Mouse (Mus musculus) liver, embryonic 12.5 days (tissue): ENCODE measurements around the gene Sh3gl2. TPM values are rescaled to one million over a fixed set of nuclear protein-coding genes. Genes with fewer than 3 reads are reported as not detected.

ENCODE experiments used
- ATAC-seq: fragments of 200-750 bp; cut with Nextera tagmentation; 2 replicates; pipeline ENCODE4 v1.8.0; 2017; ENCODE audit warnings: moderate number of reproducible peaks, mild to moderate bottlenecking, moderate library complexity
- H3K27ac ChIP-seq: fragments of 300-500 bp; sonication (generic); 2 replicates; pipeline ENCODE4 v1.5.1; 2016; ENCODE audit warnings: mild to moderate bottlenecking
- H3K27me3 ChIP-seq: fragments of 300-500 bp; sonication (generic); replicated peaks from 2 replicates; pipeline ENCODE4 v1.6.1; 2016; ENCODE audit warnings: mild to moderate bottlenecking, moderate library complexity
- H3K36me3 ChIP-seq: fragments of 300-500 bp; sonication (generic); 2 replicates; pipeline ENCODE4 v1.6.1; 2016; ENCODE audit warnings: mild to moderate bottlenecking, moderate library complexity
- H3K4me1 ChIP-seq: fragments of 300-500 bp; sonication (generic); 2 replicates; pipeline ENCODE4 v1.6.1; 2016
- H3K4me2 ChIP-seq: fragments of 300-500 bp; sonication (generic); 2 replicates; pipeline ENCODE4 v1.6.1; 2016; ENCODE audit warnings: mild to moderate bottlenecking, moderate library complexity
- H3K4me3 ChIP-seq: fragments of 300-500 bp; sonication (generic); 2 replicates; pipeline ENCODE4 v1.5.1; 2016; ENCODE audit warnings: mild to moderate bottlenecking, moderate library complexity
- H3K9ac ChIP-seq: fragments of 300-500 bp; sonication (generic); 2 replicates; pipeline ENCODE4 v1.6.1; 2016; ENCODE audit warnings: mild to moderate bottlenecking, moderate library complexity
- H3K9me3 ChIP-seq: fragments of 300-500 bp; sonication (generic); replicated peaks from 2 replicates; pipeline ENCODE4 v1.6.1; 2016; ENCODE audit warnings: mild to moderate bottlenecking, moderate library complexity
- WGBS: fragments of 180-500 bp; shearing (Covaris S2); methylation state at CpG from one replicate; pipeline ENCODE4 v1.1.7; 2016; ENCODE audit not compliant: insufficient replicate concordance; 5-methylcytosine and 5-hydroxymethylcytosine counted together
- polyA plus RNA-seq: library from polyadenylated mRNA; unstranded; fragments of >200 nt; fragmentation: Nextera tagmentation; extraction: Ambion mirVana; gene quantifications from 2 replicates; pipeline ENCODE4 v1.2.1, GENCODE M21; 2016

Gene Sh3gl2
- polyA plus RNA-seq, 1 experiment from 2014 or later, result 0.17 TPM

DNA sequence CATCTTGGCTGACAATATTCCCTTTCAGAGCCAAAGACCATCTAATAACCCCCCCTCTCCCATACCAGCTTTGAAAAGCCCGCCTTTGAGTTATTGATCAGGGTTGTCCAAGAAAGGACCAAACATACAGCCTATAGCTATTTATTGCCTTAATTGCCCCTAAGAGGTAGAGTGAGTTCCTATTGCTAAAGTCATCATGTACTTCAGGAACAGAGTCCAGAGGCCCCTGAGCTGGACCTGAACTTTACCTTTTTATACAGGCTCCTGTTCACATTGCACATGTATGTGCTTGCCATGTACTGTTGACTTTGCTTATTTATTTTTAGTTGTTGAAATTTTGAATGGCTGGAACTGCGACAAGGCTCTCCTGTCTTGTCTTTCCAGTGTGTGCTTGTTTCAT, 37.6 kb downstream of the Sh3gl2 start:
- Histone ChIP-seq H3K36me3 (no peaks in the 10 kb centered on the region), H3K27me3 (no peaks in the 10 kb centered on the region), H3K4me1 (no peaks in the 10 kb centered on the region), H3K4me3 (no peak overlapping the region), H3K4me2 (no peak overlapping the region), H3K27ac (no peak overlapping the region), H3K9me3 (no peaks in the 10 kb centered on the region), H3K9ac (no peak overlapping the region)
- 67% methylated on average over 2 of the region's 2 CpGs for WGBS
- no peak for ATAC-seq

DNA sequence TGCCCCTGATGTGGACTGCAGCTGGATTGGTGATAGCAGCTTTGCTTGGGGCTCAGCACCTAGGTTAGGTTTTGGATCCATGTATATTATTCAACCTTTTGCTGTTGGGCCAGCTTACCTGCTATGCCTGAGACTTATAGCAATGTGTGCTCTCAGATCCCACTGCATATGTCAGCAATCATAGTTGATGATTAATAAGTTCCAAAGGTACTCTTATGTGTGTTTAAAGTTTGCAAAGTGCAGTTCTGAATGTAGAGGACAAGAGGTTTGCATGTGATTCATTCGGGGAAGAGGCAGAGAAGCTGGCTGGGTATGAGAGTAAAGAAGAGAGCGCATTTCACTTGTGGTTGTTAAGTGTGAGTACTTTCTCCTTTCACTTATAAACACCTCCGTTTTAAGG, 43.7 kb downstream of the Sh3gl2 start:
- H3K9me3 ChIP-seq, result no peaks in the 10 kb centered on the region
- no peaks in the 10 kb centered on the region for H3K36me3 ChIP-seq
- H3K27me3 ChIP-seq, result no peaks in the 10 kb centered on the region
- H3K4me2 ChIP-seq, result no peak overlapping the region
- H3K4me3 ChIP-seq, result no peak overlapping the region
- H3K9ac ChIP-seq, result no peak overlapping the region
- WGBS, result 75% methylated on average over 3 of the region's 3 CpGs
- no peak for ATAC-seq
- H3K4me1 ChIP-seq, result no peaks in the 10 kb centered on the region
- no peak overlapping the region for H3K27ac ChIP-seq

GRCm38 (mm10) chr4:85250271-85250670, 45.3 kb downstream of the Sh3gl2 start:
- H3K9ac ChIP-seq, result no peak overlapping the region
- no peaks in the 10 kb centered on the region for H3K4me1 ChIP-seq
- no peak overlapping the region for H3K4me3 ChIP-seq
- no peak overlapping the region for H3K27ac ChIP-seq
- no peak overlapping the region for H3K4me2 ChIP-seq
- no peaks in the 10 kb centered on the region for H3K9me3 ChIP-seq
- no peak for ATAC-seq
- no peaks in the 10 kb centered on the region for H3K27me3 ChIP-seq
- WGBS, result 67% methylated on average over 2 of the region's 2 CpGs
- no peaks in the 10 kb centered on the region for H3K36me3 ChIP-seq

DNA sequence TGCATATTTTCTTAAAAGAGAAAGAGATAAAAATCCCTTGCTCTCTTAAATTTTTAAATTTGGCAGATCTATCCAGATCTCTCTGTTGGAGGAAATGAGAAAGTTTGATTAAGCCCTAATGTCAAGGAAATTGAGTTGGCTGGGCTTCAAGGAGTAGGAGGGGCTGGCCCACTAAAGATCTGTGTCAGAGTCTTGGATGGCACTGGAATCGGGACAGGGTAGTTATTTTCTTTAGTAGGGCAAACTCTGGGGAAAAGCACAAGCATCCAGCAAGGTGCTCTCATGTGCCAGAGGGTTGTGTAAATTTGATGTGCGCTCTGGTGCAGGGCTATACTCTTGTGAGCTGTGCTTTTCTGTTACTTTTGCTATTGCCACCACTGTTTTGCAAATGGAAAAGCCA, 45.9 kb downstream of the Sh3gl2 start:
- 60% methylated on average over 2 of the region's 2 CpGs for whole genome bisulfite sequencing
- no peaks in the 10 kb centered on the region for H3K36me3 ChIP-seq
- H3K4me1 ChIP-seq, result no peaks in the 10 kb centered on the region
- no peak for ATAC-seq
- H3K4me2 ChIP-seq, result no peak overlapping the region
- H3K9me3 ChIP-seq, result no peaks in the 10 kb centered on the region
- no peak overlapping the region for H3K9ac ChIP-seq
- no peaks in the 10 kb centered on the region for H3K27me3 ChIP-seq
- H3K4me3 ChIP-seq, result no peak overlapping the region
- H3K27ac ChIP-seq, result no peak overlapping the region

DNA sequence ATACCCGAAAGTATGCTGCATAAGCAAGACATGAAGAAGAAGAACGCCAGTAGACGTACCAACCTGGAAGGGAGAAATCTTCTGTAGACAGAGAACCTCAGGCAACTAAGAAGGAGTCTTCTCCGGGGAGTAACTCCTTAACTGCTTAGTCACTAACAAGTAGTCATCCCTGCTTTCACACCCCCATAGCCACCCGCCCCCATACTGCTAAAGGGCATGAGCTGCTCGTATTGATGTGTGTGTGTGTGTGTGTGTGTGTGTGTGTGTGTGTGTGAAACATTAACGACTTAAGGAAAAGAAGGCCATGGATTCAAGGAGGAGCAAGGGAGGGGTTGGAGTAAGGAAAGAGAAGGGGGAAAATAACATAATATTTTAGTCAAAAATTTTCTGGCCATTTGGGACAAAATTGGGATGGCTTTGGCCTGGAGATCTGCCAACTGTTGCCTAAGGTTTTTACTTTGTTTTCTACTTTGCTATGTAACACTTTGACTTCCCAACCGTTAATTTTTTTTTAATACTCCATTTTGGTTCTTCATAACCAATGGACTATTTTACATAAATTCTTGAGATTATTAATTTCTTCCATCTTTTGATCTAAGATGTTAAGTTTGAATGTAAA, 51.0 kb downstream of the Sh3gl2 start:
- Histone ChIP-seq H3K4me3 (no peak overlapping the region), H3K9me3 (no peaks in the 10 kb centered on the region), H3K4me2 (no peak overlapping the region), H3K4me1 (no peaks in the 10 kb centered on the region), H3K27ac (no peak overlapping the region), H3K9ac (no peak overlapping the region), H3K36me3 (no peaks in the 10 kb centered on the region), H3K27me3 (no peaks in the 10 kb centered on the region)
- no peak for ATAC-seq
- WGBS, result 62% methylated on average over 7 of the region's 8 CpGs

GRCm38 (mm10) chr4:85256461-85257202, 51.7 kb downstream of the Sh3gl2 start:
- Histone ChIP-seq H3K27ac (no peak overlapping the region), H3K4me1 (no peaks in the 10 kb centered on the region), H3K4me2 (no peak overlapping the region), H3K36me3 (no peaks in the 10 kb centered on the region), H3K9ac (no peak overlapping the region), H3K9me3 (no peaks in the 10 kb centered on the region), H3K4me3 (no peak overlapping the region), H3K27me3 (no peaks in the 10 kb centered on the region)
- 71% methylated on average over 5 of the region's 5 CpGs for WGBS
- ATAC-seq, result no peak

GRCm38 (mm10) chr4:85257771-85258341, 52.9 kb downstream of the Sh3gl2 start:
- 69% methylated on average over 4 of the region's 4 CpGs for WGBS
- no peak overlapping the region for H3K27ac ChIP-seq
- no peaks in the 10 kb centered on the region for H3K36me3 ChIP-seq
- no peaks in the 10 kb centered on the region for H3K27me3 ChIP-seq
- H3K9me3 ChIP-seq, result no peaks in the 10 kb centered on the region
- no peak overlapping the region for H3K4me3 ChIP-seq
- H3K9ac ChIP-seq, result no peak overlapping the region
- no peaks in the 10 kb centered on the region for H3K4me1 ChIP-seq
- H3K4me2 ChIP-seq, result no peak overlapping the region
- ATAC-seq, result no peak

- Histone ChIP-seq H3K27me3 (no peaks in the 10 kb centered on the region), H3K4me1 (no peaks in the 10 kb centered on the region), H3K9me3 (no peaks in the 10 kb centered on the region), H3K36me3 (no peaks in the 10 kb centered on the region), H3K4me3 (no peak overlapping the region), H3K27ac (no peak overlapping the region), H3K9ac (no peak overlapping the region), H3K4me2 (no peak overlapping the region)
- no peak for ATAC-seq
- WGBS, result 77% methylated on average over 12 of the region's 12 CpGs
Measured at GRCm38 (mm10) chr4:85260687-85261658, 56.0 kb downstream of the Sh3gl2 start.

- Histone ChIP-seq H3K4me3 (no peak overlapping the region), H3K27ac (no peak overlapping the region), H3K9me3 (no peaks in the 10 kb centered on the region), H3K36me3 (no peaks in the 10 kb centered on the region), H3K4me1 (no peaks in the 10 kb centered on the region), H3K4me2 (no peak overlapping the region), H3K9ac (no peak overlapping the region), H3K27me3 (no peaks in the 10 kb centered on the region)
- ATAC-seq, result no peak
- 56% methylated on average over 6 of the region's 6 CpGs for WGBS
Measured at GRCm38 (mm10) chr4:85262146-85262545, 57.2 kb downstream of the Sh3gl2 start.

DNA sequence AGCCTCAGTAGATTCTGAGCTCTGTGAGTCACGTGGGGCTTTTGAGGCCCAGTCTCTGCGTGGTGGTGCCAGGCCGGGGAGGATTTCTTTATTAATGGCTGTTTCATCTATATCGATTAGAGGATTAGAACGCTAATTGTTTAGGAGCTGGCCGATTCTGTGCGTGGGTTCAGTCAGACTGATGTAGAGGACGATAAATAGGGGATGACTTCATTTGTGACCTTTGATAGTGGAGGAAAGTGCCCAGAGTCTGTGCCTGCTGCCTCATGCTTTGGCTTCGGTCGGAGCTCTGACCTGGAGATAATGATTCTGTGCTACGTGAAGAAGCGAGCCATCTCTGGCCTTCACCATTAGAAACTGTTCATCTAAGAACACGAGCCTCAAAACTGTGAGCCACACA, 57.7 kb downstream of the Sh3gl2 start:
- Histone ChIP-seq H3K9ac (no peak overlapping the region), H3K27me3 (no peaks in the 10 kb centered on the region), H3K4me1 (no peaks in the 10 kb centered on the region), H3K4me2 (no peak overlapping the region), H3K9me3 (no peaks in the 10 kb centered on the region), H3K36me3 (no peaks in the 10 kb centered on the region), H3K27ac (no peak overlapping the region), H3K4me3 (no peak overlapping the region)
- WGBS, result 79% methylated on average over 13 of the region's 13 CpGs
- ATAC-seq, result no peak

DNA sequence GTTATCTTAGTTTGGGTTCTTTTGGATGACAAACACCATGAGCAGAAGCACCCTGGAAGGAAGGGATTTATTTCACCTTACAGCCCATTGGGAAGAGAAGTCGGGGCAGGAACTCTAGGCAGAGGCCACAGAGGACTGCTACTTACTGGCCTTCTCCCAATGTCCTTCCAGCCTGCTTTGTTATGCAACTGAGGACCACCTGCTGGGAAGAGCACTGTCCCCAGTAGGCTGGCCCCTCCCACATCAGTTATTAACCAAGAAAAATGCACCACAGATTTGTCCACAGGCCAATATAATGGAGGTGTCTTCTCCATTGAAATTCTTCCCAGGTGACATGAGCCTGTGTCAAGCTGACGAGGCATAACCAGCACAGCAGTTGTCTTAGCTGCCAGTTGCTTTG, 62.5 kb downstream of the Sh3gl2 start:
- Histone ChIP-seq H3K4me1 (no peaks in the 10 kb centered on the region), H3K9me3 (no peaks in the 10 kb centered on the region), H3K4me2 (no peak overlapping the region), H3K9ac (no peak overlapping the region), H3K4me3 (no peak overlapping the region), H3K36me3 (no peaks in the 10 kb centered on the region), H3K27me3 (no peaks in the 10 kb centered on the region), H3K27ac (no peak overlapping the region)
- WGBS, result 41% methylated on average over 2 of the region's 2 CpGs
- no peak for ATAC-seq

DNA sequence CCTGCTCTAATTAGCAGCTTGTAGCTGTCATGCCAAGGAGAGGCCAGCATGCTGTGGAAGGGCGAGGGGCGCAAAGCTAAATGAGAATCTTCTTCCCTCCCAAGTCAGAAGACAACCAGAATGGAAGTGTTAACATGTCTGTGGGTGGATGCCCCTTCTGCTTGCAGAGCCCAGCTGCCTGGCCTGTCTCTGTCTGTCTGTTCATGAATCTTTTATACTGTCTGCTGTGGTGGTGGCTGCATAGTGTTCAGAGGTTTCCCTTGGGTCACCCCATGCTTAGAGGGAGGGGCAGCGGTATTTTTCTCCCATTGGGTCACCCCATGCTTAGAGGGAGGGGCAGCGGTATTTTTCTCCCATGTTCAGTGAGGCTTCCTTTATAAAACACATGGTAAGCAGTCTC, 68.0 kb downstream of the Sh3gl2 start:
- Histone ChIP-seq H3K9ac (no peak overlapping the region), H3K4me1 (no peaks in the 10 kb centered on the region), H3K27ac (no peak overlapping the region), H3K4me3 (no peak overlapping the region), H3K27me3 (no peaks in the 10 kb centered on the region), H3K9me3 (no peaks in the 10 kb centered on the region), H3K36me3 (no peaks in the 10 kb centered on the region), H3K4me2 (no peak overlapping the region)
- ATAC-seq, result no peak
- WGBS, result 71% methylated on average over 4 of the region's 4 CpGs
